Mouse (Mus musculus) hindbrain, embryonic 12.5 days (tissue): Measurements from ENCODE around the gene Klrb1c. TPM values are rescaled to one million over a fixed set of nuclear protein-coding genes. Genes with fewer than 3 reads are reported as not detected.

Experiments
- ATAC-seq: fragments of 200-750 bp; cut with Nextera tagmentation; 2 replicates; pipeline ENCODE4 v1.8.0; 2017; ENCODE audit warnings: moderate TSS enrichment; ENCODE audit not compliant: low FRiP score
- H3K27ac ChIP-seq: fragments of 300-500 bp; sonication (generic); 2 replicates; pipeline ENCODE4 v1.5.1; 2016; ENCODE audit warnings: mild to moderate bottlenecking
- H3K27me3 ChIP-seq: fragments of 300-500 bp; sonication (generic); 2 replicates; pipeline ENCODE4 v1.6.1; 2016; ENCODE audit warnings: mild to moderate bottlenecking
- H3K36me3 ChIP-seq: fragments of 300-500 bp; sonication (generic); 2 replicates; pipeline ENCODE4 v1.6.1; 2016; ENCODE audit warnings: mild to moderate bottlenecking
- H3K4me1 ChIP-seq: fragments of 300-500 bp; sonication (generic); 2 replicates; pipeline ENCODE4 v1.6.1; 2016
- H3K4me2 ChIP-seq: fragments of 300-500 bp; sonication (generic); replicated peaks from 2 replicates; pipeline ENCODE4 v1.6.1; 2016; ENCODE audit warnings: mild to moderate bottlenecking
- H3K4me3 ChIP-seq: fragments of 300-500 bp; sonication (generic); 2 replicates; pipeline ENCODE4 v1.5.1; 2016; ENCODE audit warnings: mild to moderate bottlenecking
- H3K9ac ChIP-seq: fragments of 300-500 bp; sonication (generic); 2 replicates; pipeline ENCODE4 v1.6.1; 2016; ENCODE audit warnings: mild to moderate bottlenecking, moderate library complexity
- H3K9me3 ChIP-seq: fragments of 300-500 bp; sonication (generic); replicated peaks from 2 replicates; pipeline ENCODE4 v1.6.1; 2016; ENCODE audit warnings: mild to moderate bottlenecking
- WGBS: fragments of 180-500 bp; shearing (Covaris S2); methylation state at CpG from one replicate; pipeline ENCODE4 v1.1.7; 2016; 5-methylcytosine and 5-hydroxymethylcytosine counted together
- polyA plus RNA-seq: library from polyadenylated mRNA; unstranded; fragments of >200 nt; fragmentation: Nextera tagmentation; extraction: Ambion mirVana; gene quantifications from 2 replicates; pipeline ENCODE4 v1.2.1, GENCODE M21; 2016

Klrb1c gene
- polyA plus RNA-seq, 1 experiment from 2014 or later: not detected

GRCm38 (mm10) chr6:128733908-128734679 is 54.9 kb downstream of the Klrb1c start:
- Histone ChIP-seq H3K4me3 (no peak overlapping the region), H3K9me3 (no peaks in the 10 kb centered on the region), H3K4me2 (no peak overlapping the region), H3K4me1 (no peaks in the 10 kb centered on the region), H3K9ac (no peak overlapping the region), H3K27me3 (no peaks in the 10 kb centered on the region), H3K27ac (no peak overlapping the region), H3K36me3 (no peaks in the 10 kb centered on the region)
- WGBS: 71% methylated on average over 5 of the region's 5 CpGs
- no peak for ATAC-seq

DNA sequence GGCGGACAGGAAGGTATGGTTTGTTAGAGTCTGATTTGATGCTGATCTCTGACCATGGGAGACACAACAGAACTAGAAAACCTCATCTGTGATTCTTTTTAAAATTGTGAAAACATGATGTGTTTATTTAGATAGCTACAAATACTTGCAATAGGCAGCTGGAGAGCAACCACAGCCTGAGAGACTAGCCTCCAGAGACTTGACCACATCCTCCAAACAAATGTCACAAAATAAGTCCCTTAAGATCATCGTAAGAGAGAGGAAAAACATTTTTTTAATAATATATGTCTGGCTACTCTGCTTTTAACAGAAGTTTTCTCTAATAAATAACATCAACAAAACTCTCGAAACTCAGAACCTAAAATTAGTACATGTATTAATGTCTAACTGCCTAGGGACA is 57.0 kb downstream of the Klrb1c start:
- no peak for ATAC-seq
- Histone ChIP-seq H3K4me2 (no peak overlapping the region), H3K4me3 (no peak overlapping the region), H3K27ac (no peak overlapping the region), H3K9me3 (no peaks in the 10 kb centered on the region), H3K36me3 (no peaks in the 10 kb centered on the region), H3K9ac (no peak overlapping the region), H3K4me1 (no peaks in the 10 kb centered on the region), H3K27me3 (no peaks in the 10 kb centered on the region)
- 91% methylated on average over 3 of the region's 3 CpGs for WGBS

Other genes starting within 250 kb of the Klrb1c start
- not detected in 2 replicates for gene A2ml1, start 207.6 kb downstream of the Klrb1c start, polyA plus RNA-seq
- gene Klrb1a, start 165.7 kb downstream of the Klrb1c start, polyA plus RNA-seq: not detected in 2 replicates
- gene Clec2h, start 126.8 kb downstream of the Klrb1c start, polyA plus RNA-seq: not detected in 2 replicates
- gene Klrb1, start 66.2 kb downstream of the Klrb1c start, polyA plus RNA-seq: not detected in 2 replicates
- not detected in 2 replicates for gene Gm44511, start 37.1 kb upstream of the Klrb1c start, polyA plus RNA-seq
- gene Klrb1b, start 37.1 kb upstream of the Klrb1c start, polyA plus RNA-seq: 0.25 TPM in 1 of 2 replicates, not detected in the other
- not detected in 2 replicates for gene Clec2i, start 98.4 kb upstream of the Klrb1c start, polyA plus RNA-seq
- 0.35 and 0.57 TPM in 2 replicates for gene BC035044, start 101.9 kb upstream of the Klrb1c start, polyA plus RNA-seq
- gene Clec2g, start 145.2 kb upstream of the Klrb1c start, polyA plus RNA-seq: not detected in 2 replicates